Comparison of ENCODE assay signal across 8 mouse cellular contexts in the genomic region with DNA sequence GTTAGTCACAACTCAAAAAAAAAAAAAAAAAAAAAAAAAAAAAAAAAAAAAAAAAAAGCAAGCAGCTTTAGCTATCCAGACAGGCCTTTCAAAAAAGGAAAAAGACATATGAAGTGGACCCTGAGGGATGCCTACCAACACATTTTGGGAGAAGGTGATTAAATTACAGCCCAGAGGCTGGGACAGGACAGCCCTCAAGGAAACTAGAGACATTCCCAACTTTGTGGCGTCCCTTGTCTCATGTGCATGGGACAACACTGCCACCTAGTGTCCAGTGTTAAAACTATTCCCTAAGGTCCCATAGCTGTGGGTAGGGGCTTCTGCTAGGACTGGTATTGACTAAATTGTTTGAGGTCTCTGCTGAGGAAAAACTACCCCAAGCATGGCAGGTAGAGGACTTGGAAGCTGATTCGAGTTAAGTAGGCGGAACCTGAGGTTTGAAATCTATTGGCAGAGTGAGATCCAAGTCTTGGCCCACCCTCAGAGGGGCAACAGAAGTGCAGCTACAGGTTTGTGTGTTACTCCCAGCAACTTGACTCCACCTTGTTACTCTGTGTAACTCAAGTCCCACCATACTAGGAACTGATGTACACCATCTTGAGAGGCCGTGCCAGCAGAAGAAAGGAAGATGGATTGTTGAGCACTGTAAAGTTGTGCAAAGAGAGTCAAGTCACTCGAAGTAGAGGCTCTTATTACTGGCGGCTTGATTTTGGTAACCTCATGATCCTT. TPM values are rescaled to one million over a fixed set of nuclear protein-coding genes. Genes with fewer than 3 reads are reported as not detected.
DNase-seq lines count a peak whose midpoint lies in the region; ATAC-seq lines count a peak whose summit lies in the region.

No protein-coding gene starts in this region.

- no peak overlapping the region for H3K4me2 ChIP-seq in limb, embryonic 15.5 days
- no peak overlapping the region for H3K4me2 ChIP-seq in neural tube, embryonic 12.5 days (replicated peaks)

- no peak overlapping the region for H3K4me3 ChIP-seq in limb, embryonic 15.5 days
- no peak overlapping the region for H3K4me3 ChIP-seq in neural tube, embryonic 12.5 days

- H3K9me3 ChIP-seq in limb, embryonic 15.5 days, result no peaks in the 10 kb centered on the region
- H3K9me3 ChIP-seq in neural tube, embryonic 12.5 days, result no peaks in the 10 kb centered on the region

- WGBS in limb, embryonic 15.5 days, result 40% methylated on average over 6 of the region's 6 CpGs
- 44% methylated on average over 6 of the region's 6 CpGs for WGBS in neural tube, embryonic 12.5 days

- peaks cover 8% of the 10 kb centered on the region; the same call in 1 of the 2 replicates for H3K4me1 ChIP-seq in limb, embryonic 15.5 days
- H3K4me1 ChIP-seq in neural tube, embryonic 12.5 days, result no peaks in the 10 kb centered on the region

- DNase-seq in A20 (ENCODE audit: low read depth, low spot score), result peak; percentile 13
- peak; percentile 42 for DNase-seq in WW6 (ENCODE audit: low read depth, low spot score)
- peak; percentile 60 to 73 for DNase-seq in cerebellum, postnatal 25 days
- peak; percentile 15 to 17 for DNase-seq in gastrocnemius, adult 8-10 months (ENCODE audit: low spot score in 2 of 2)
- DNase-seq in kidney, adult 8-10 months, result peak; percentile 22 to 57

- H3K27me3 ChIP-seq in limb, embryonic 15.5 days, result peaks cover 16% of the 10 kb centered on the region; the same call in 1 of the 2 replicates
- H3K27me3 ChIP-seq in neural tube, embryonic 12.5 days (replicated peaks), result no peaks in the 10 kb centered on the region

- H3K9ac ChIP-seq in limb, embryonic 15.5 days, result no peak overlapping the region
- H3K9ac ChIP-seq in neural tube, embryonic 12.5 days, result no peak overlapping the region

- H3K27ac ChIP-seq in limb, embryonic 15.5 days, result no peak overlapping the region
- H3K27ac ChIP-seq in neural tube, embryonic 12.5 days, result no peak overlapping the region

- H3K36me3 ChIP-seq in limb, embryonic 15.5 days, result no peaks in the 10 kb centered on the region
- no peaks in the 10 kb centered on the region for H3K36me3 ChIP-seq in neural tube, embryonic 12.5 days

- 0 out of 2 replicates have a peak, but pooled peaks have one; percentile 72 for ATAC-seq in limb, embryonic 15.5 days (ENCODE audit: insufficient number of reproducible peaks, low FRiP score, low TSS enrichment, low read depth)
- ATAC-seq in neural tube, embryonic 12.5 days (ENCODE audit: low FRiP score, low read depth), result peak; percentile 80
- ATAC-seq in inflammation-experienced regulatory T-cells, adult 6 months, result no peak

RNA-seq across cellular contexts. Expression of a gene that starts 26.6 kb away (rescaled TPM):
- under 1 TPM in 2 of 4 experiments, not detected in 2; 0.02 to 0.48 TPM for total RNA-seq in gastrocnemius, adult 8-10 months (2022)
- 2.1 and 2.7 TPM in 2 replicates for polyA plus RNA-seq in limb, embryonic 15.5 days (2015; fragmentation: Nextera tagmentation; extraction: Ambion mirVana)
- 2.3 and 5.0 TPM in 2 replicates for polyA plus RNA-seq in neural tube, embryonic 12.5 days (2016; fragmentation: Nextera tagmentation; extraction: Ambion mirVana)
- not detected for polyA plus RNA-seq in inflammation-experienced regulatory T-cells, adult 6 months (2017; shearing (Covaris generic))

Comparison
In these comparisons a context has a peak if more than half of its experiments do, and no peak if none do; other contexts are left out.
1. DNase-seq: peak in every context shown above with its lines; median percentile 66 in cerebellum, postnatal 25 days; 42 in WW6; 40 in kidney, adult 8-10 months; 16 in gastrocnemius, adult 8-10 months; 13 in A20.